Mouse (Mus musculus): Measurements from ENCODE around the gene Nrn1. TPM values are rescaled to one million over a fixed set of nuclear protein-coding genes. Genes with fewer than 3 reads are reported as not detected.

Gene Nrn1
- polyA plus RNA-seq, 1 experiment = 1.9 TPM

DNA sequence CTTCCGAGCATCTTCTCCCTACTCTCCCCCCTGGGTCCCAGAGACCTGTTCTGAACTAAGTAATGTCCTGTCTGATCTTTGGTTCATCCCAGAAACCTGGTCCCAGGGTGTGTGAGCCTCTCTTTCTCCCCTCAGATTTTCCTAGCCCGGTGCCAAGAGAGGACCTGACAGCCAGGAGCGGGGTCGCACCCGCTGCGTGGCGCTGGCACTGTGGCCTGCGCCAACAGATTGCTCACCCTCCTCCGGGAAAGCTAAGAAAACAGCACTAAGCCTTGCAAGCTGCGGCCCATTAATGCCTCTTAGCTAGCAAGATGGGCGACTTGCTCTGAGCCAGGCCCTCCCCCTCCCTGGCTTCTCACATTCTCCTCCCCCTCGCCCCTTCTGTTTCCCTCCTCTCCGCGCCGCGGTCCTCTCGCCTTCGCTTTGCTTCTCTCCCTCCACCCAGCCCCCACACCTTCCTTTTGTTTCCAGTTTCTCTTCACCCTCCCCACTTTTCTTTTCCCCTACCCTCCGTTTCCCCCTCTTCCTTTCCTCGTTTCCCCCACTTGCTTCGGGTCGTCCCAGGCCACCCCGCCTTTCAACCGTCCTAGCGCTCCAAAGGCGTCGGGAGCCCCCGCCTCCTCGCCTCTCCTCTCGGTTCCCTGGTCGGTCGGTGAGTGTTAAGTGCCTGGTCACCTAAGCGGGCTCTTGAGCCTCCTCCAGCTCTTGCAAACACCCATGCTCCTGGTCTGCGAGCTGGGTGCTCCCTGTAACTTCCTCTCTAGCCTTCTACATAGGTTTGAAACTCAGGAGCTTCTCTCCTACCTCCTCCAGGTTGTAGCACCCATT lies 7.8 kb downstream of the Nrn1 start:
- 3% methylated on average over 34 of the region's 34 CpGs for WGBS

DNA sequence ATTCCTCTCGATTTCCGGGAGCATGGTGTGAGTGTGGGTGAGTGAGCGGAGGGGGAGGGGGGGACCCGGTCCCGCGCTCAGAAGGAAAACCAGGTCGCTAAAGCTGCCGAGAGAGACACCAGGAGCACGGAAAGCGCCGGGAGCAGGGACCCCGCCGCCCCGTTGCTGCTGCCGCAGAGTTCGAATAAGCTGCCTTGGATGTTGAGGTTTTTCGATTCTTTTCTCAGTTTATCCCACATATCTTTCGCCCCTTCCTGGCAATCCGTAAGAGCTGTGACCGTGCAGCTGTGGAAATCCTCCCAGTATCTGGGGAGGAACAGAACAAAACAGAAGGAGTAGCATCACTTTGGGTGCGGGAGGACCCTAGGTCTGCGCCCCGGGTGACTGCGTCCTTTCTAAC lies 8.4 kb downstream of the Nrn1 start:
- Histone ChIP-seq H3K27ac (ENCODE audit: control insufficient read depth, insufficient read depth, low read length) (no peak overlapping the region), H3K27me3 (ENCODE audit: control insufficient read depth, insufficient read depth, low read length) (peaks cover 56% of the 10 kb centered on the region), H3K36me3 (ENCODE audit: control insufficient read depth, insufficient read depth, low read length) (no peaks in the 10 kb centered on the region), H3K4me1 (replicated peaks; ENCODE audit: control insufficient read depth, insufficient read depth, low read length) (peaks cover 16% of the 10 kb centered on the region; the same call in 1 of the 2 replicates), H3K4me3 (ENCODE audit: control insufficient read depth, insufficient read depth, low read length) (peak overlapping the region; percentile 29; the same call in 1 of the 2 replicates)
- 5% methylated on average over 24 of the region's 24 CpGs for WGBS
- TF ChIP-seq POLR2A (IDR thresholded peaks at IDR 0.05; ENCODE audit: control insufficient read depth, extremely low read depth, insufficient read depth, low read length, poor library complexity) = no peak
- TF ChIP-seq CTCF (IDR thresholded peaks at IDR 0.05; ENCODE audit: borderline replicate concordance, control insufficient read depth, extremely low read depth, insufficient read depth, low read length, poor library complexity) = no peak
- DNase-seq = no peak

More for the DNA sequence above, 7.8 kb downstream of the Nrn1 start:
- Histone ChIP-seq H3K4me1 (replicated peaks; ENCODE audit: control insufficient read depth, insufficient read depth, low read length) (peaks cover 20% of the 10 kb centered on the region; the same call in 1 of the 2 replicates), H3K36me3 (ENCODE audit: control insufficient read depth, insufficient read depth, low read length) (no peaks in the 10 kb centered on the region), H3K27me3 (ENCODE audit: control insufficient read depth, insufficient read depth, low read length) (peaks cover 56% of the 10 kb centered on the region), H3K27ac (ENCODE audit: control insufficient read depth, insufficient read depth, low read length) (no peak overlapping the region), H3K4me3 (ENCODE audit: control insufficient read depth, insufficient read depth, low read length) (peak overlapping the region; percentile 29)
- no peak for TF ChIP-seq POLR2A (IDR thresholded peaks at IDR 0.05; ENCODE audit: control insufficient read depth, extremely low read depth, insufficient read depth, low read length, poor library complexity)
- no peak for TF ChIP-seq CTCF (IDR thresholded peaks at IDR 0.05; ENCODE audit: borderline replicate concordance, control insufficient read depth, extremely low read depth, insufficient read depth, low read length, poor library complexity)
- DNase-seq = no peak

DNA sequence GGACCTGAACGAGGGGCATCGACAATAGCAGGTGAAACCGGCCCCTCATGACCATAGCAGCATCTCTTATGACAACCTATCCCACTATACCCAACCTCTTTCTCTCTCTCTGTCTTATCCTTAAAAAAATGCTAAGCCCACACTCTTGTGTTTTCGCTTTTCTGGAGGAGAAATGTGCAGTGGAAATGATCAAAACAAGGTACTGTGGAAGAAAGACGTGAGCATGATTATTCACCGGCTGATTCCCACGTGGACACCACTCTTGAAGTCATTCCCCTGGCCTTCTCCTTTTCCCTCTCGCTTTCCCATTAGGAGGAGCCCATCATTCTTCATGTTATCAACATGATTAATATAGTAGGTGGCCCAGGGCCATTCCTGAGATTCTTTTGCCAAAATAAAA lies 9.1 kb downstream of the Nrn1 start:
- H3K27me3 ChIP-seq (ENCODE audit: control insufficient read depth, insufficient read depth, low read length) = peaks cover 50% of the 10 kb centered on the region
- no peak for TF ChIP-seq POLR2A (IDR thresholded peaks at IDR 0.05; ENCODE audit: control insufficient read depth, extremely low read depth, insufficient read depth, low read length, poor library complexity)
- 13% methylated on average over 8 of the region's 8 CpGs for WGBS
- no peak for DNase-seq
- no peaks in the 10 kb centered on the region for H3K36me3 ChIP-seq (ENCODE audit: control insufficient read depth, insufficient read depth, low read length)
- H3K27ac ChIP-seq (ENCODE audit: control insufficient read depth, insufficient read depth, low read length) = no peak overlapping the region
- no peak overlapping the region for H3K4me3 ChIP-seq (ENCODE audit: control insufficient read depth, insufficient read depth, low read length)
- H3K4me1 ChIP-seq (replicated peaks; ENCODE audit: control insufficient read depth, insufficient read depth, low read length) = 0 out of 2 replicates have a peak, but pooled peaks cover 12% of the 10 kb centered on the region

DNA sequence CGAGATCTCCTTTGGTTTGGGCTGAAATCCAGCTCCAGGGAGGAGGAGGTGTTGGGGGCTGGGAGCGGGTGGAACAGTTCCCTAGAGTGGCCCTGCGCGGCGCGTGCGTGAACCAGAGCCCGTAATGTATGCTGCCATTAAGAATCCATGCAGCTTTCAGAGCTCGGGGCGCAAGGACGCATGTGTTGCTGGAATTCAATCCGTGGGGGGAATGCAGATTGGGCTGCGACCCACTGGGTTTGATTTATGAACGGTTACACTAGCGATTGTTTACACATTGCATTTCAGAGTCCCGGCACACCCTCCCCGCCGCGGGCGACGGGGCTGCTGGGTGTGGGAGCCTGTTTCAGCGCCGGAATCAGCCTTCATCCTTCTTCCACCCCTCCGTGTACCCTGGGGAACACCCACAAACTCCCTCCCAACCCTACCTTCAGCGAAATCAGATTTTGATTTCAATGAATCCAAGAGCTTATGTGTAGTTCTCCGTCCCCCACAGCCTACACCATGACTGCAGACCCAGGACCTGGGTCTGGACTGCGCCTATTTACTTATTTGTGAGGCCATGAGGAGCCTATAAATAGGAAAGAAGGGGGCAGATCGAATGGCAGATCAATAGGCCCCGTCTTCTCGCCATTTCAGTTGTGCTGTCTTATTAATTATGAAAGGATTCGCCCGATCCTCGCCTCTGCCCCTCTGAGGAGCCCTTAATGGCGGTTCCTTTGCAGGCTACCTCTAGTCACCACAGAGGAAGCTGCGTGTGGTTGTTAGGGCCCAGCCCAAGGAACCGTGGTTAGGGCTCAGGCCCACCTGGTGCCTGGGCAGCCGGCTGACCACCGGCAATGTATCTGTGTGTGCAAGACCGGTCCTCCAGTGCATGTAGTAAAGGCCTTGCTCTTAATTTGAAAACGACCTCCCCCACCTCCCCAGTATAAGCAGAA lies 10.1 kb downstream of the Nrn1 start:
- 0 out of 2 replicates have a peak, but pooled peaks cover 12% of the 10 kb centered on the region for H3K4me1 ChIP-seq (replicated peaks; ENCODE audit: control insufficient read depth, insufficient read depth, low read length)
- no peak for DNase-seq
- H3K27ac ChIP-seq (ENCODE audit: control insufficient read depth, insufficient read depth, low read length) = no peak overlapping the region
- H3K4me3 ChIP-seq (ENCODE audit: control insufficient read depth, insufficient read depth, low read length) = no peak overlapping the region
- TF ChIP-seq POLR2A (IDR thresholded peaks at IDR 0.05; ENCODE audit: control insufficient read depth, extremely low read depth, insufficient read depth, low read length, poor library complexity) (no peak), CTCF (IDR thresholded peaks at IDR 0.05; ENCODE audit: borderline replicate concordance, control insufficient read depth, extremely low read depth, insufficient read depth, low read length, poor library complexity) (no peak)
- 6% methylated on average over 40 of the region's 40 CpGs for WGBS
- H3K36me3 ChIP-seq (ENCODE audit: control insufficient read depth, insufficient read depth, low read length) = no peaks in the 10 kb centered on the region
- H3K27me3 ChIP-seq (ENCODE audit: control insufficient read depth, insufficient read depth, low read length) = peaks cover 45% of the 10 kb centered on the region

DNA sequence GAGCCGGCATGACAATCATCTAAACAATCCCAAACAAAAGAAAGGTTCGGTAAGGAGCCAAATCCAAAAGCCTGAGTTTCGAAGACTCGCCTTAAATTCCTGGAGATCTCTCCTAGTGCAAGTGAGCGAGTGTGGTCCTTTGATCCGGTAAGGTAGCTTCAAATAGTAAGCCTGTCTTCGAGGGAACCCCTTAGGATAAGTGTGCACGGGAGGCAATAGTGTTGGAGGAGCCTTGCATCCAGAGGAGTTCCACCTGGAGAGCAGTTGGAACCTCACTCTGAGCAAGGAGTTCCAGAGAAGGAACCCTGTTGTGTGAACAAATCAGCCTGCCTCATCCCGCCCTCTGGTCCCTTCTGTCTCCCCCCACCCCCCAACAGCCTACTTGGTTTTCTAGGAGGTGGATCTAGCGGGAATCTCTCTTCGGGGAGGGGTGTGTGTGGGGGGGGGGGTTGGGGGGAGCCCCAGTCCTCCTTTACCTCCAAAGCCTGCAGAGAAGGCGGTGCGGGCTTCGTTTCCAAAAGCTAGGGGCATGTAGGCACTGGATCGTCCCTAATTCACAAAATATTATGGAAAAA lies 11.1 kb downstream of the Nrn1 start:
- Histone ChIP-seq H3K4me1 (replicated peaks; ENCODE audit: control insufficient read depth, insufficient read depth, low read length) (0 out of 2 replicates have a peak, but pooled peaks cover 12% of the 10 kb centered on the region), H3K4me3 (ENCODE audit: control insufficient read depth, insufficient read depth, low read length) (no peak overlapping the region), H3K27ac (ENCODE audit: control insufficient read depth, insufficient read depth, low read length) (no peak overlapping the region), H3K36me3 (ENCODE audit: control insufficient read depth, insufficient read depth, low read length) (no peaks in the 10 kb centered on the region), H3K27me3 (ENCODE audit: control insufficient read depth, insufficient read depth, low read length) (peaks cover 45% of the 10 kb centered on the region)
- no peak for DNase-seq
- 11% methylated on average over 15 of the region's 15 CpGs for WGBS
- no peak for TF ChIP-seq POLR2A (IDR thresholded peaks at IDR 0.05; ENCODE audit: control insufficient read depth, extremely low read depth, insufficient read depth, low read length, poor library complexity)
- no peak for TF ChIP-seq CTCF (IDR thresholded peaks at IDR 0.05; ENCODE audit: borderline replicate concordance, control insufficient read depth, extremely low read depth, insufficient read depth, low read length, poor library complexity)

DNA sequence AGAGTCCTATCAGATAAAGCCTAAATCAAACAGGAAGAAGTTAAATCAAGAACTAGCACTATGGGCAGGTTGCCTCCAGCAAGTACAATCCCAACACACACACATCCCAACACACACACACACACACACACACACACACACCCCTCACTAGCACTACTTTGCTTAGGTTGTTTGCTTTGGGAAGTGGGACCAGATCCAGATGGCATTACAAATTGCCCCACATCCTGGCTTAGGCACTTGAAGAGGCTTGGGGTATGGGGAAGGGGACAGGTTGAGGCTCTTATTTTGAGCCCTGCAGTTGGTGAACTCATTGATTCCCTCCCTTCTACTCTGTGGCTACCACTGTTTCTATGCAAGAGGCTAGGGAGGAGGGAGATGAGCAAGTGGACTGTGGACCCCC lies 12.6 kb downstream of the Nrn1 start:
- TF ChIP-seq POLR2A (IDR thresholded peaks at IDR 0.05; ENCODE audit: control insufficient read depth, extremely low read depth, insufficient read depth, low read length, poor library complexity) (no peak), CTCF (IDR thresholded peaks at IDR 0.05; ENCODE audit: borderline replicate concordance, control insufficient read depth, extremely low read depth, insufficient read depth, low read length, poor library complexity) (no peak)
- no peak overlapping the region for H3K4me3 ChIP-seq (ENCODE audit: control insufficient read depth, insufficient read depth, low read length)
- no peaks in the 10 kb centered on the region for H3K36me3 ChIP-seq (ENCODE audit: control insufficient read depth, insufficient read depth, low read length)
- DNase-seq = no peak
- H3K27ac ChIP-seq (ENCODE audit: control insufficient read depth, insufficient read depth, low read length) = no peak overlapping the region
- H3K4me1 ChIP-seq (replicated peaks; ENCODE audit: control insufficient read depth, insufficient read depth, low read length) = 0 out of 2 replicates have a peak, but pooled peaks cover 8% of the 10 kb centered on the region
- peaks cover 38% of the 10 kb centered on the region for H3K27me3 ChIP-seq (ENCODE audit: control insufficient read depth, insufficient read depth, low read length)

All from thymus, adult 2 months (tissue).